Mouse (Mus musculus) fat pad, adult 2 months (tissue): ENCODE data around the gene Zdhhc21.

ENCODE experiments used
- DNase-seq: peaks from one replicate; pipeline ENCODE4 v3.0.0-alpha.2; 2011; ENCODE audit warnings: low read depth, low spot score; ENCODE audit errors: extremely low read depth

Zdhhc21 gene

GRCm38 (mm10) chr4:82864974-82865699 lies 5.4 kb upstream of the Zdhhc21 start:
- no peak for DNase-seq

DNA sequence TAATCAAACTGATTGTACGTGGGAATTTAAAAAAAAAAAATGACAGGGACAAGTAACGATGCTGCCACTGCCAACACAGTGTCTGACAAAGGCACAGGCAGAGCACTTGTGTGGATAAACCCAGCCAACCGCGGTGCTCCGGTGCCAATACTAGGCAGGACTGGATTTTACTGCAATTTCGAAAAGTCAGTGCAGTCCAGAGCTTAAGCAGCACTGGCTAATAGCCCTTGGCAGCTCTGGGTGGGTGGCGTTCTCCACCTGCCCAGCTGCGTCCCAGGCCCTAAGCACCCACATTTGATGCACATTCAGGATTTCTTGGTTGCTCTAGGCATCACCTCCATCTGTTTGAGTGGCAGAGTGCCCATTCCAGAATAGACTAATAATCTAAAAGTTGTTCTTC lies 3.6 kb upstream of the Zdhhc21 start:
- no peak for DNase-seq

GRCm38 (mm10) chr4:82861451-82861850 lies 1.7 kb upstream of the Zdhhc21 start:
- no peak for DNase-seq

DNA sequence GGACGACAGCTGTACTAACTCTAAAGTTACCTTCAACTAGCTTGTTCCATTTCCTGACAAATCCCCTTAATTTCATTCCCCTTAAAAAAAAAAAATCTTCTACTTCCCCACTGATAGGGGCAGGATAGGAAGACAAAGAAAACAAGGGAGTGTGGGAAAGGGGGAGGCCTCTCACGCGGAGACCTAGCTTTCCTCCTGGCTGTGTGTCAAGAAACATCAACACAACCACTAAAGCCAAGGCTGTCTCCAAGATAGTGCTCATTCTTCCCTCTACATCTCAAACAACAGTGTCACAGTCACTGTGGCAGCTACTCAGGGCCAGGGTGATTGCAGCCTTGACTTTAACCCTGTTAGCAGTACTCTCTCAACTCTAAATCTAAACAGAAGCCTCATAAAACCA lies 808 bp upstream of the Zdhhc21 start:
- DNase-seq, result no peak

GRCm38 (mm10) chr4:82858431-82859010 lies 1.2 kb downstream of the Zdhhc21 start:
- no peak for DNase-seq

DNA sequence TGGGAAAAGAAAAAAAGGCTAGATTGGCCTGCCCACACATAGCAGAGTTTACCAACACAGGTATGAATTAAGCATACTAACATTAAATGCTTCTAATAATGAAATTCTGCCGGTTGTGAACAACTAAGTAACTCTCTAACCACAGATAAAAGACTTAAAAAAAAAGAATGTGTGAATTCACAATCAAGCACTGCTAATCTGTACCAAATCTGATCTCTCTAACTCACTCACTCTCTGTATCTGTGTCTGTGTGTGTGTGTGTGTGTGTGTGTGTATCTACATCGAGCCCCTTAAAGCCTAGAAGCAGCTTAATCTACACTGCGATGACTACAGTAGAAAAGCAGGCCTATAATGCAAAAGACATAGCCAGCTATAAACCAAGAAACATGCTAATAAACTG lies 2.8 kb downstream of the Zdhhc21 start:
- no peak for DNase-seq

GRCm38 (mm10) chr4:82853809-82854208 lies 5.9 kb downstream of the Zdhhc21 start:
- DNase-seq, result no peak

DNA sequence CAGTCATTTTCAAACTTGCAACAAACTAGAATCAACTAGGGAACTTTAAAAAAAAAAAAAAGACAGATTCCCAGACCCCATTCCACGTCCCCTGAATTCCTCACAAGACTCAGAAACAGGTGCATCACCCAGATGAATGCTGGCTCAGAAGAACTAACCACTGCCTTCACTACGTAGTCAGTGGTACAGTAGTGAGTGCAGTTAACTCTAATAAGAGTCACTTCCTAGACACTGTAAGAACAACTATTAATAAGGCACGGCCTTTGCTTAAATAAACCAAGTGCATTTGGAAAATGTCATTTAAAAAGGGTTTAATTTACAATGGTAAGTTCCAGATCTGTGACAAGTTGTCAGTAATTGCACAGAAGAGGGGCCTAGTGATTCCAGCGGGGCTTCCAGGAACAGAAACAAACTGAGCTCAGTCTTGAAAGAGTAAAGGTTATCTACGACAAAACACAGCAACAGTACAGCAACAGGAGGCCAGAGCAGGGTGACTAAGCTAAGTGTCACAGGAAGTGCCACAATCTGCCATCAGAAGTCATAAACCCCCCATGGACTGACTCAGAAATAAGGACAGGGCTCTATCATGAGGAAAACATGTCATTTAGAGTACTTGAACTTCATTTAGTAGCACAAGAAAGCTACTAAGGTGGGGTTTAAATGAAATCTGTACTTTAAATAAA lies 11.1 kb downstream of the Zdhhc21 start:
- no peak for DNase-seq

DNA sequence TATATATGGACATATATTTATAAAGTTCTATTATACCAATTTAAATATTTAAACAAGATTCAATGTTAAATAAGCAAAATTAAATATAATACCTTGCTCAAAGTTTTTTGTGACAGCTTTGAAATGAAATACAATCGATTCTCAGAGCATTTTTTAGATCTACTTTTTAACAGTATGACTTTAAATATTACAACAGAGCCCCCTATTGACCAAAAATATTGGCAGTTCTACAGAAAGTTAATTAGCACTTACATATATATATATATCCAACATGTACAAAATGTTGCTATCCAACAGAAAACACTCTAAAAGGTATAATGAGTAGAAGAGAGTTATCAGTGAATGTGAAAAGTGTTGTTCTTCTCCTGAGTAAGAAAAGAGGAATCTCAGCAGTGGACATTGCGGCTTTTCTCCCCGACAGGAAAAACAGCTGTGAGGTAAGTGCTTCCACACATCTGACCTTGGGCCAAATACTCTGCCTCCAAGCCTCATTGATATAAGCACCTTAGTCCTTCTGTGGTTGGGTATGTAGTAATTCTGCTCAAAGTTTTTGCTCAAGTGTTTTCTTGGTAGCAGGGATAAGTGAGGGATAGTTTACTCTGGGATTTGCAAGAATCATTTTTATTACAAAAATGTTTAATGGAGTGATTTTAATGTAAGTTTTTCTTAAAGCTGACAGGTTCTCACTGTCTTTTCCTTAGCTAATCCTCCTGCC lies 22.1 kb downstream of the Zdhhc21 start:
- DNase-seq, result no peak

DNA sequence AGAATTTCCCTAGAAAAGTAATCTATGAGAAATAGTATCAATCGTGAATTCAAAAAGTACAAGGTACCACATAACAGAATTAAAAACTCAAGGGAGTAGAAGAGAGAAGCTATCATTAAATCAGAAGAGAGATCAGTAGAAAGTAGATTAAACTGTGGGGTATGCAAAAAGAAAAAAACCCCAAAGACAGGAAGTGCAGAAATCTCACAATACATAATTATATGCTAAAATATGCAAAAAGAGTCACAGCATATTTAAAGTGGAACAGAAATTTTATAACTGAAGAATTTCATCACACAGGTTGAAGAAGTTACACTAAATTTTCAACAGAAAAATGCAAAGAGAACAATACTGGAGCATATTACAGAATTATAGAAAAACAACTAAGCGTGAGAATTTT lies 28.6 kb downstream of the Zdhhc21 start:
- DNase-seq, result no peak

DNA sequence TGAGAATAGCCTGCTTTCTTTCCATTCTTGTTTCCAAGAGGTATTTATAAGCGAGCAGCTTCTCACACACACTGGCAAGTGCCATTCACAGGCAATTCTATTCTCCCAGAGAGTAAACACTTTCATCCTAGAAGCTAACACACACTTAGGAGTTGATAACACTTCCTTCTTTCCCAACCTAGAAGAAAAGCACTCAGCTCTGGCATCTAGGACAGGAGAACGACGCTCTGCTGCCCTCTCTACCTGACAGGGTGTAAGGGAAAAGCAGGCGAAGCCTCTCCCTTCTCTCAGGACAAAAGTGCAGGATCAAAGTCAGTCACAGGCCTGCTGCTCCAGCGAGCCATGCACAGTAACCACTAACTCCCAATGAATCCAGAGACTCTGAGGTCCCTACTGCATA lies 30.3 kb downstream of the Zdhhc21 start:
- no peak for DNase-seq

GRCm38 (mm10) chr4:82827001-82827400 lies 32.8 kb downstream of the Zdhhc21 start:
- DNase-seq, result no peak

DNA sequence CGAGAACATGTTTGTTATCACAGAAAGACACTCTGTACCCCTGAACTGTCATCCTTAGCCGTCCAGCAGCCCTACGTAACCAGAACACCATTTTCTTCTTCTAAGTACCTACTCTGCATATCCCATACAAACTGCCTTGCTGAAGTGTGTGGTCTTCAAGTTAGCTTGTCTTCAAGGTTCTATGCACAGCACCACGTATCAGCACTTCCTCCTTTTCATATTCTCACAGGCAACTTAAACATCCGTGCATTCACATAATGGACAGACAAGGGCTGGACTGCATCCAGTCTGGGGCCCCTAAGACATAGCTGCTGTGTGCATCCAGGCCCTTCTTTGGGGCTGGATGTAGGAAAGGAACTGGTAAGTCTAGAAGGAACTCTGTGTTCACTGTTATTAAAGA lies 41.9 kb downstream of the Zdhhc21 start:
- DNase-seq, result no peak

DNA sequence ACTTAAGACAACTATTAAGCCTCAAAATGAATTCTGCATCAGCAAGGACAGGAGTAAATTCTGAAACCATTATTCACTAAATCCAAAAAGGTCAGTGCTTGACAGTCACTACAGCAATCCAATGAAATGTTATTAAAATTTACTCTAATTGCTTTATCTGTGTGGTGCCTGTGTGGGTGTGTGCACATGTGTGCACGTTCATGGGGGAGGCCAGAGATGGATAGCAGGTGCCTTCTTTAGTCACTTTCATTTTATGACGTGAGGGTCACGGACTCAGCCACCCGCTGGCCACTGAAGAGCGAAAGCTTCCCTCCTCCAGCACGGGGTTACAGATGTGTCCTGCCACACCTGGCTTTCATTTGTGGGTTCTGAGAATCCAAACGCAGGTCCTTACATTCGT lies 43.4 kb downstream of the Zdhhc21 start:
- no peak for DNase-seq

DNA sequence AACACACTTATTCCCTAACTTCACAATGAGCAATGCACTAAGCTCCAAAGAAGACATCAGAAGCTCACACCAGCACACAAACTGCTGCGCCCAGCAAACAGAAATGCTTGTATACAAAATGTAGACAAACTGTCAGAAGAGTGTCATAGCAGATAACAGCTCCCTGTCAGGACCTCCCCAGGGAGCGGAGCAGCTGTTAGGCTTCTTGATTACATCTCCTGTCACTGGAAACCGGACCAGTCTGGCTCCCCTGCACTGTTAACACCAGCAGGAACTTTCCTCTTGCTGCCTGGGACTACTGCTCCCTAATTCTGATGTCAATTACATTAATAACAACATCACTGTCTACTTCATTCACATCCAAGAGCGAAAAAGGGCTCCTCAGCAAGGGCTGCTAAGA lies 44.5 kb downstream of the Zdhhc21 start:
- DNase-seq, result no peak

DNA sequence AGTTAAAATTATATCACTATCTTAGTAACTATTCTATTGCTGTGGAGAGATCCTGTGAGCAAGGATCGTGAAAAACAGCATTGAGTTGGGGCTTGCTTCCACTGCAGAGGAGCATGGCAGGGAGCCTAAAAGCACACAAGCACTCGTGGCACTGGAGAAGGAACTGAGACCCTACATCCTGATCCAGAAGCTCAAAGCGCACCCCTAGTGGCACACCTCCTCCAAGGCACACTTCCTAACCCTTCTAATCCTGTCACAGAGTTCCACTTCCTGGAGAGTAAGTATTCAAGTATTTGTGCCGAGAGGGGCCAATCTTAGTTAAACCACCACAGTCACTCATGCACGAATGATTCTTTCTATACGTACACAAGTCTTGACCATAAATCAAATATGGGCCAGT lies 46.4 kb downstream of the Zdhhc21 start:
- DNase-seq, result no peak

GRCm38 (mm10) chr4:82807811-82808210 lies 51.9 kb downstream of the Zdhhc21 start:
- DNase-seq, result no peak

- DNase-seq, result no peak
These were observed 53.5 kb downstream of the Zdhhc21 start for GRCm38 (mm10) chr4:82806176-82806757.

DNA sequence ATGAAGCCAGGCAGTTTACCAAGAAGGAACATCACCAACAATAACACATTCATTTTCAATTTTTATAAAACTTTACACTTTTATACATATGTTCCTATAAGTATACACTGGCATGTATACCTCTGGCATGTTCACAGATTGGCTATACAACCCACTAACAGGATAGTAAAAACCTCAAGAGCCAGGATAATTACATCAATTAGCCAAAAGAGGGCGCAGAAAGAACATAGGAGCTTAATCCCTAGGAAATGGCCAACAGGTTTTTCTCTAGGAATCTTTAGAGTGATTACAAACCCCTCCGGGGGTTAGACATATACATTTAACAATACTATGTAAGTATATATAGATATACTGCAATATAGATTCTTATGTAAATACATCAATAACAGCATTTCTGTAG lies 55.7 kb downstream of the Zdhhc21 start:
- DNase-seq, result no peak

- DNase-seq, result no peak
These were observed 66.2 kb downstream of the Zdhhc21 start for GRCm38 (mm10) chr4:82793608-82794007.

GRCm38 (mm10) chr4:82792906-82793580 lies 66.7 kb downstream of the Zdhhc21 start:
- no peak for DNase-seq
